Mouse (Mus musculus) E14TG2a.4 (cell line): ENCODE results near the gene Rhd.
"Not testable (repeated sequence)": the region's sequence is repeated elsewhere in the genome, so short reads cannot be mapped to it uniquely, and the experiment has no call there.

ENCODE experiments used
- CTCF ChIP-seq: conservative IDR thresholded peaks from 2 replicates; pipeline ENCODE4 v1.5.1; 2014; ENCODE audit warnings: low read length
- NANOG ChIP-seq: IDR thresholded peaks from 2 replicates; pipeline ENCODE4 v1.6.1; 2014; ENCODE audit warnings: borderline replicate concordance, low read length, mixed read lengths

DNA sequence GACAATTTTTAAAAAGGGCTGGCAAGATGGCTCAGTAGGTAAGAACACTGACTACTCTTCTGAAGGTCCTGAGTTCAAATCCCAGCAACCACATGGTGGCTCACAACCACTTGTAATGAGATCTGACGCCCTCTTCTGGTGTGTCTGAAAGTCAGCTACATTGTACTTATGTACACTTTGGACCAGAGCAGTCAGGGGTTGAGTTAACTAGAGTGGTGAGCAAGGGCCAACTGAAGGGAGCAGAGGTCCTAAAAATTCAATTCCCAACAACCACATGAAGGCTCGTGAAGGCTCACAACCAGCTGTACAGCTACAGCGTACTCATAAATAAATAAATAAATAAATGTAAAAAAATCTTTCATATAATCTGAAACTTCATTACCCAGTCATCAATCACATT, 25.6 kb upstream of the Rhd start:
- not testable (repeated sequence) for TF ChIP-seq CTCF, NANOG
